Mouse (Mus musculus): ENCODE data around the gene Ptpdc1.
A peak's percentile ranks its signal among the peaks of the same experiment; 100 is the strongest.

Ptpdc1 gene

DNA sequence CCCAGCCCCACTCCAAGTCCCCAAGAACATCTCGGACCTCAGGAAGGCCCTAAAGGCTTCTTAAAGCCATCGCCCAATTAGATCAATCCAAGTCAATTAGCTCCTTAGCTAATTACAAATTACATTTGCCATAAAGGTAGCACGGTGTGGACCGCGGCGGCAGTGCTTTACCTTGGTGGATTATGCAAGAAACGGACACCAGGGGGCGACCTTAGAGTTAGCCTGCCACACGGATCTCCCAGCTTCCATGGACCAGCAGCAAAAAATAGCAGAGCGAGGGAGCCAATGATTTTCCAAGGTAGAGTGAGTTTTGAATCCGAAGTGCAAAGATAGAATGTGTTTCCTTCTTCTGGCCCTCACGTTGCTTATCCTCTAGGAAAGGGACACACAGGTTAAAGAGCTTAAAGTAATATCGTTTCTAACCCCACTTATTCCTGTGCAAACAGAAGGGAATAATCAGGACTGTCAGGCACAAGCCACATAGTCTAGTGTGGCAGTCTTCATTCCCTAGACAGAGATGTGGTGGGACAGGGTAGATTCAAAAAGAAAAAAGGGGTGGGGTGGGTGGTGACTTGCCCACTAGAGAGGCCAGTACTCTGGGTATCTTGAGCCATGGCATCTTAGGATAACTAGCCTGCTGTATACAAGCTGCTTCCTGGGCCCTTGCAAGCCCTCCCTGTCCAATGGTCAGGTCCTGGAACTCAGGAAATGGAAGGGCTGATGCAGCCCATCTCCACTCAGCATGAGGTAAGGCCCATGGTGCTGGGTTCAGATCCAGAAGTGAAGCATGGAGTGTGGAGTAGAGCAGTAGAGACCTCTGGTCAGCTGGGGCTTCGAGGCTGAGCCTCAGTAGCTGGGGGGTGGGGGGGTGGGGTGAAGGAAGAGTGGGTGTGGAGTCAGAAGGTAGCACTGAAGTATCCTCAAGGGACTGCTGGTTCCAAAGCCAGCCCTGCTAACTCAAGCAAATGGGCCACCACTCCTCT lies 28.6 kb upstream of the Ptpdc1 start:
- DNase-seq (ENCODE audit: low spot score): peak; percentile 71

DNA sequence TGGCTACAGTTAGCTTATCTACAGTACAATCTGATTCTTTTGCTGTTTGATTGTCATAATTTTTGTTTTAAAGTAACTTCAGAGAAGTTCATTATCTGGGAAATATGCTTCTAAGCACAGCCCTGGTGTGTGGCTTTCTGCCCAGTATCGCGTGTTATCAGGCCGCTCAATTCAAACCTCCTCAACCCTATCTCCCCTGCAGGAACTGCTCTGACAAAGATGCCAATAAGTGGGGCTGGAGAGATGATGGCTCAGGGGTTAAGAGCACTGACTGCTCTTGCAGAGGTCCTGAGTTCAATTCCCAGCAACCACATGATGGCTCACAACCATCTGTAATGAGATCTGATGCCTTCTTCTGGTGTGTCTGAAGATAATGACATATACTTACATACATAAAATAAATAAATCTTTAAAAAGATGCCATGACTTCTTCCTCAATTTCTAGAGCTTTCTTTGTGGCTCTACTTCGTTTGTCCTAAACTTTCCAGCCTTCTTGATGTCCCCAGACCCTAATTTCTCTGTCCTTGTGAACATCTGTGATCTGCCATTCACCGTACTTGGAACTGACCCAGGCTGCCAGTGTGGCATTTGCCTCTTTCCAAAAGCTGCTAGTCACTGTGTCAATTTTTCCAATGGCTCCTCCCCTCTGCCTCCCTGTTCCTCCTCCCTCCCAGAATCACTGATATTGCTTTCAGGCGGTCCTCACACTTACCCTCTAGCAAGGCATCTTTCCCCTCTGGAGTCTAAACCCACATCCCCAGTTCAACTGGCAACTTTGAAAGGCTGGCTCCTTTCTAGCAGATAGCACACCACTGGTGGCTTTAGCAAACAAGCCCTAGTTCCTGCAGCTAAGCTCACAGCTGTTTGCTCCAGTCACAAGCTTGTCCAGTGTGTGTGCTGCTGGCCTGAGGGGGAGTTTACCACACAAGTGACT lies 25.9 kb upstream of the Ptpdc1 start:
- DNase-seq (ENCODE audit: low spot score): no peak

DNA sequence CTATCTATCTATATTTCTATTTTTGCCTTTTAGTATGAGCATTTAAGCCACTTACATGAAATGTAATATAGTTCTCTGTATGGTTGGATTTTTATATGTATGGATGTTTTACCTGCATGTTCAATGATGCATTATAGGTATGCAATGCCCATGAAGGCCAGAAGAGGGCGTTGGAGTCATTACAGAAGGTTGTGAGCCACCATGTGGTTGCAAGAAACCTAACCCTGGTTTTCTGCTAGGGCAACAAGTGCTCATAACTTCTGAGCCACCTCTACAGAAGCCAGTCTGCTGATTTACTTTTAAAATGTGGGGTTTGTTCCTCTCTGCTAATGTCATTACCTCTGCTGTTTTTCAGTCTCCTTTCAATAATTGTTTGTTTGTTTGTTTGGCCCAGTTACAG lies 25.2 kb upstream of the Ptpdc1 start:
- DNase-seq (ENCODE audit: low spot score): no peak

DNA sequence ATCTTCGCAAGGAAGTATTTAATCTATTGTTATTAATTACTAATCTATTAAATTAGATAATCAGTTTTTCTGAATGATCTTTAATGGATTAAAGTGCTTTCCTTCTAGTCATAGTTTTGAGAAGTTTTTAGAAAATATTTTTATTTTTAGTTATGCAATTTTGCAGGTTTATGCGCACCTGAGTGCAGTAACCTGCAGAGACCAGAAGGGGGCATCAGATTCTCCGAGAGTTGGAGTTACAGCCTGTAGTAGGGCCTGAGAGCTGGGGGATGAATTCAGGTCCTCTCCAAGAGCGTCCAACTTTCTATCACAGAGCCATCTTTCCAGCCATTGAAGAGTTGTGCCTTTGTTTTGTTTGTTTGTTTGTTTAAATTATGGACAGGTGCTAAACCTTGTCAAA lies 21.2 kb upstream of the Ptpdc1 start:
- no peak for DNase-seq (ENCODE audit: low spot score)

DNA sequence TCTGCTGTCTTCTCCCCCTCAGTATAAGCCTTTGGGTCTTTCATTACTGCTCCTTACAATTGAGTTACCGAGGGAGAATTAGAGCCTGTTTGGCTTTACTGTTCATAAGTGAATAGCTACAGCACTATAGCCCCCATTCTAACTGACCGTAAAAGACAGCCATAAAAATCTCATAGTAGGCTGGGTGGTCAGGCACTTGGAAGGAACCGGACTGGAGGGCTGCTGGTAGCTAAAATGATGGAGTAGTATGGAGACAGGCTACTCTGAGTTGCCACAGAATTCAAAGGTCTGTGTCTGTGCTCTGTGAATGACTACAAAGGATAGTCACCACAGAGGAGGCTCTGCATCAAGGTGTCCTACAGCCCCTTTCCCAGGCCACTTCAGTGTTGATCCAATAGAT lies 18.5 kb upstream of the Ptpdc1 start:
- no peak for DNase-seq (ENCODE audit: low spot score)

DNA sequence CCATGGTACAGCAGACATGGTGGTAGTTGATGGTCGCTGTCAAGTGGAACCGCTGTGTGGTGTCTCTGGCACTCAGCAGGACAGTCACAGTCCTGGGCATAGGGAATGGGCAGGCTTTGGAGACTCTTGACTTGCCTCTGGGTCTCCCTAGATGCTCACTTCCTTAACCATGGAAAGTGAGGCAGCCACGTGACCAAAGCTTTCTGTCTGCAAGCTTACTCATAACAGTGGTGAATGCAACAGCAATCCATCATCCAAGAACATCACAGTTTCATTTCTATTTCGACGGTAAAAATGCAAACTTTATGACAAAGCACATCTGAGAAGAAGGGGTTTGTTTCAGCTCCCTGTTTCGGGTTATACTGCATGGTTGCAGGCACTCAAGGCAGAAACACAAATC lies 17.6 kb upstream of the Ptpdc1 start:
- no peak for DNase-seq (ENCODE audit: low spot score)

DNA sequence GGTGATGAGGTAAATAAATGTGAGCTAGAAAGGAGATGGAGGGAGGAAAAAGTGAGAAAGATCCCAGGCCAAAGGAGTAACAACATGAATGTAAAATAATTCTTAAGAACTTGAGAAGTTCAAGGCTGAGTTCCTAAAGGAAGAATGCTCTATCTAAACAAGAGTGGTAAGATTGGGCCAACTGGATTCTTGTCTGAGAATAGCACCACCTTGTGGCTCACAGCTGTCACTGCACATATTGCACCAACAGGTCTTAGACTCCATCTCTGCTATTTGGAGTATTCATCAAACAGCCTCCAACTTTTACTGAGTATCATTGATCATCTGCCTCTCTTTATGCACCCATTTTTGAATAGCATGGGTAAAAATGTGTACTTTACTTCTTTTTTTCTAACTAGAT lies 14.1 kb upstream of the Ptpdc1 start:
- DNase-seq (ENCODE audit: low spot score): peak; percentile 32

DNA sequence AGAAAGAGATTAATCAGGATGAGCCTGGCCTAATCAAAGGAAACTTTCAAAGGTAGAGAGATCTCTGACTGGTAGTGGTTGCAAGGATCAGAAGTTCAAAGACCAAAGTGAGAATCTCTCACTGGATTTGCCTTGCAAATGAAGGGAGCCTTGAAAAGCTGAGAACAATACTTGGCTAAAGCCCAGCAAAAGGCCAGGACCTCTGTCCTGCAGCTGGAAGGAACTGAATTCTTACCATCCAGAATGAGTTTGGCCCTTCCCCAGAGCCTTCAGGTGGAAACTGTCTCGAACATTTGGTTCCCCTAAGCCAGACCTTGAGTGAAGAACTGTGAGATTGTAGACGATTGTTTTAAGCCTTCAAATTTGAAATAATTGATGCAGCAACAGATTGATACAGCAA lies 12.2 kb upstream of the Ptpdc1 start:
- DNase-seq (ENCODE audit: low spot score): no peak

DNA sequence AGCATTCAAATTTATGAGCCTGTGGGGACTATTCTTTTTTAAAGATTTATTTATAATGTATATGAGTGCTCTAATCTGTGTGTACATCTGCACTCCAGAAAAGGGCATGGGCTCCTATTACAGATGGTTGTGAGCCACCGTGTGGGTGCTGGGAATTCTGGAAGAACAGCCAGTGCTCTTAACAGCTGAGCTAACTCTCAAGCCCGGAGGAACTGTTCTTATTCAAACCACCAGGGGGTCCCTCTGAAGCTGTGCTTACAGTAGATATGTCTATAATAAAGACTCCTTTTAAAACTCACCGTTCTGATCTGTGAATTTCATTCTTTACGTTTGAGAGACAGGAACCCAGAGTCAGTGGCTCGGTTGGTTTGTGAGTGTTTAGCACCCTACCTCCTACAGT lies 6.2 kb upstream of the Ptpdc1 start:
- no peak for DNase-seq (ENCODE audit: low spot score)

DNA sequence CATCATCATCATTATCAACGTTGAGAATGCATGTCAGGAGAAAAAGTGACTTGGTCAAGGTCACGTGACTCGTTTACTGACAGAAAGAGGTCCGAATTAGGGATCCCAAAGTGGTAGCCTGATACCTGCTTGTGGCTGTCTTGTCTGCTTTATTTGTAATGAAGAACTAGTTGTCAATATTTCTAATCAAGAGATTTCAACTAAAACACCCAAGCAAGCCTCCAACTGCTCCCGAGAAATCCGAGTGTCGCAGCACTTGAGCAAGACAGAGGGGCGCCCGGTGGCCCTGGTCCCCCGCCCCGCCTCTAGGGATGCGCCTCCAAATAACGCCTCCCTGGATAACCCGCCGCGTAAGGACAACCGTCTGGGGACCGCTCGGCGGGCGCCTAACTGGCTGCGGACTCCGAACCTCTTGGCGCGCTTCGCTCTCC lies 481 bp downstream of the Ptpdc1 start:
- no peak for DNase-seq (ENCODE audit: low spot score)

DNA sequence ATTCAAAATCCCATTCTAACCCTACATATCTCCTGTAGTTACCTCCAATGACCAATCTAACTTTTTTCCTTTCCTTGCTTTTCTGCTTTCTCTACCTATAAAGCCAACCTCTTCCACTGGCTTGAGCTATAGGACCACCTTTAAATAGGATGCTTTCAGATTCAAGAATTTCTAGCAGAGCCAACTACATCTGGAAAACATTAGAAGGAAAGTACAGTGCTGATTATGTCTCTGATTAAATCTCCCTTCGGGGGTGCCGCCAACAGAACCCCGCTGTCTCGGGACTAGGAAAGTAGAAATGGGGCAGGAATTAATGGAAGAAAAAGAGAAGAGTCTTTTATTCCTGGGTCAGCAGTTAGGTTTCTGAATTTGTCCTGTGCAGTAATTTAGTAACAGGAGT lies 6.6 kb downstream of the Ptpdc1 start:
- no peak for DNase-seq (ENCODE audit: low spot score)

DNA sequence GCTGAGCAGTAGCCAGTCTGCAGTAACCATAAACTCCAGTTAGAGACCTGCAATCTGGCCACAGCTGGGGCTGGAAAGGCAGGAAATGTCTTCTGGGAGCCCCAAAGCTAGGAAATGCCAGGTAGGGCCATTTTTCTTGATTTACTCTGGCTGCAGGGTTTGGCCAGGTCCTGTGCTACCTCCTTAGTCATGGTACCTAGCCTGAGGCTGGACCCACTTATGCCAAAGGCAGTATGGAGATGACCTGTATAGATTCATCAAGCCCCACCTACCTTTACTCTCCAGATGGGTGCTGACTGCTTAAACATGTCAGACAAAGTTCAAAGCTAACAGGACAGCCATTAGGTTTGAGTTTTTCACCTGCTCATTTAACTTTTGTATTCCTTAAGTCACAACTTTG lies 7.7 kb downstream of the Ptpdc1 start:
- DNase-seq (ENCODE audit: low spot score): no peak

DNA sequence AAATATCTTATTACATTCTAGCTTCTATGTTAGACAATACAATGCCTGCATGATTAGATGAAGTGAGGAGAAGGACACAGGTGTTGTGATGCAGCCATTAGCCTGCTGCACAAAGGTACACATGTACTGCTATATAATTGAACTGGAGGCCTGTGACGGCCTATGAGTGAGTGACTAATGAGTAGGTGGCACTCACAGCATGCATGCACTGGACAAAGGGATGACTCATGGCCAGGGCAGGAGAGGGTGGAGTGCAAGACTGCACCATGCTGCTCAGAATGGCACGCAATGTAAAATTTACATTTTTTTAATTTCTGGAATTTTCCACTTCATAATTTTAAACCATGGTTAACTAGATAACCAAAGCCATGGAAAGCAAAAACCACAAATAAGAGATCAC lies 10.9 kb downstream of the Ptpdc1 start:
- DNase-seq (ENCODE audit: low spot score): no peak

DNA sequence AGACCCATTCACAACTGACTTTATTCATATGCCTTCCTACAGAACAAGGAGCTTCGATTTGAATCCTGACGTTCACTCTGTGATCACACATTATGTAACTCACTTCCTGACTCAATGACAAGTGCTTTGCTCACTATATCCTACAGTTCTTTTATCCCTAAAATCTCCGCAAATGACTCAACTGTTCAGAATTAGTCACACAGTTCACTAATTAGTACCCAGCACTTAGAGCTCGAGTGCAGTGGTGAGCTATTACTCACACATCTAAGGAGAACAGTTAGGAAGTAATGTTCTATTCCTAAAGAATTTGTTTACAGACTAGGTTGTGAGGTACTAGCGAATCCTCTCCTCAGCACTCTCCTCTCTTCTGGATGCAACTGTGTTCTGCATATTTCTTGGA lies 16.4 kb downstream of the Ptpdc1 start:
- DNase-seq (ENCODE audit: low spot score): no peak

DNA sequence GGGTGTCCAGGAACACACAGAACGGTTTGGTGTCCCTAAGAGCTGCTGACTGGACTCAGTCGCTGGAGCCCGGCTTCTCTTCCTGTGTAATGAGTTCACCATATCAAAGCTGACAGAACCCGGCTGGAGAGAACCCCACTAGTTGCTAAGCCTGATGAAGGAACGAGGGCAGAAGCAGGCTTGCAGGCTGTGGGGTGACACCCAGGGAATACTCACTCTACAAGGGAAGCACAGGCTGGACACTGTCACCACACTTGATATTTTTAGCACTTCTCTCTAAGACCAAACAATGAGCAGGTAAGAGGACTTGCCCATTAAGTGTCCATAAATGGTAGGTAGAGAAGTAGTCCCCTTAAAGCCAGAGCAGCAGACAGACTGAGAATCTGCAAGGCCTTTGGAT lies 20.9 kb downstream of the Ptpdc1 start:
- no peak for DNase-seq (ENCODE audit: low spot score)

DNA sequence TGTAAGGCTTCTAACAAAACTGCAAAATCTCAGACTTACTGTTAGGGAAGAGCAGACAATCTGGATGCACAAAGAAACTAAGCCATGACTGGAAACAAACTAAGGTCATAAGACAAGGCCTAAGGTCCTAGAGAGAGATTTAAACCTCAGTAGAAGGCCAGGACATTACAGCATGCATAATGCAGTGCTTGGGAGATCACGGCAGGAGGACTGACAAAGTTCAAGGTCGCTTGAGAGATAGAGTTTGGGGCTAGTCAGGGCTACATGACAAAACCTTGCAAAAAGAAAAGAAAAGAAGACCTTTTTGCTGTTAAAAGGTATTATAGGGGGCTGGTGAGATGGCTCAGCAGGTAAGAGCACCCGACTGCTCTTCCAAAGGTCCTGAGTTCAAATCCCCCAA lies 22.2 kb downstream of the Ptpdc1 start:
- DNase-seq (ENCODE audit: low spot score): no peak

DNA sequence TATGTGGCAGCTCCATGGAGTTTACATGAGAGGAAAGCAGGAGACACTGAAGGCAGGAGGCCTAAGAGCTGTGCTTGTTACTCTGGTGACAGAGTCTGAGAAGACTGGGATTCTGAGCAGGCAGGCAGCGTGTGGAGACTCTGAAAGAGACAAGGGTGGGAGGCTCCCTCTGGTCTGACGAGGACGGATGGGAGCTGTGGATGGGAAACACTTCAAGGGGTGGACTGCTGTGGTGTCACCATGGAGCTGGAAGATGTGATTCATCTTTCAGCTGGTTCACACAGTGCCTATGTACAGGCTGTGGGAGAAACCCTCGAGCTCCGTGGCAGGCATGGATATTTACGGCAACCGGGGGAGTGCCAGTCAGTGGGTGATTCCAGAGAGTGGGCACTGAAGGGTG lies 30.9 kb downstream of the Ptpdc1 start:
- no peak for DNase-seq (ENCODE audit: low spot score)

DNA sequence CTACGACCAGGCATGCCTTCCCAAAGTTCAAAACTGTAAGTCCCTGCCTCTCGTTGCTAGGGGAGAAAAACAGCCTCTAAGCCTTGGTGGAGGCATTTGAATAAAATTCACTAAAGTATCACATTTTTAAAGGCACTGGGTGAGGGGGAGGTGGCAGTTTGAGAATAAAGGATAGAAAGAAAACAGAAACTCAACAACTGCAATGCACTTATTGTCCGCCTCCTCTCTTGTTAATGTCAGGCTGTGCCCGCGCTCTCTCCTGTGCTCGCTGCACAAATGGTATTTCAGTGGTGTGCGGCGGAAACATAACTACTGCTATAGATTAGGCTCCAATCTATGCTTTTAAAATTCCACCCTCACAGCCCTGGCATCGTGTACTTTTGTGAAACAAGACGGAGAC lies 31.4 kb downstream of the Ptpdc1 start:
- no peak for DNase-seq (ENCODE audit: low spot score)

DNA sequence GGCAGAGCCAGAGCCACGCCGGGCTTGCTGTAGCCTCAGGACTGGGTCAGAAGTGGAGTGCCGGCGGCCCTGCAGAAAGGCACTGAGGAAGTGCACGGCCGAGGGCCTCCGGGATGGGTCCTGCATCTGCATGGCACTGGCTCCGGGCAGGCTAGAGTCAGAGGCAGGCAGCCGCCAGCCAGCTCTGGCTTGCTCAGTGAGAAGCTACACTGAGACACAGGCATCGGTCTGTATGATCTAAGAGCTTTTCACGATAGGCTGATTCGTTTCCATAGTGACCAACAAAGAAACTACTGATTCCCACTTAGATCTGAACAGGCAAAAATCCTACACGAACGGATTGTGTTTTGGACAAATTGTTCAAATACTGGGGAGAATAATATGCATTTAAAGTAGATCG lies 32.3 kb downstream of the Ptpdc1 start:
- no peak for DNase-seq (ENCODE audit: low spot score)

DNA sequence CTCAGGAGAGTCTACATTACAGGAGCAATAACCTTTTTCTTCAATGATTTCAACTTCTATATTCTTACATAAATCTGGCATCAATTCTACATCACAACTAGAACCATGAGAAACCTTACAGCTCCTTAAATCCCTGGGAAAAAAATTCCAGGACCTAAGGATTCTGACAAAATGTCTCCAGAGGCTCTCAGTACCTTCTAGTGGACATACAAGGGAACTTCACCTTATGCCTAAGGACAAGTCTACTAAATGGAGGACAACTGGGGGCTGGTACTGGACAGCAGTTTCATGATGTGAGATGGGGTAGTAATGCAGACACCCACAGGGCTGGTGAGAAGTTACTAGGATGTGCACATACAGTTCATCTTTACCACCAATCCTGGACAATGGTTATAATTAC lies 34.7 kb downstream of the Ptpdc1 start:
- DNase-seq (ENCODE audit: low spot score): no peak

DNA sequence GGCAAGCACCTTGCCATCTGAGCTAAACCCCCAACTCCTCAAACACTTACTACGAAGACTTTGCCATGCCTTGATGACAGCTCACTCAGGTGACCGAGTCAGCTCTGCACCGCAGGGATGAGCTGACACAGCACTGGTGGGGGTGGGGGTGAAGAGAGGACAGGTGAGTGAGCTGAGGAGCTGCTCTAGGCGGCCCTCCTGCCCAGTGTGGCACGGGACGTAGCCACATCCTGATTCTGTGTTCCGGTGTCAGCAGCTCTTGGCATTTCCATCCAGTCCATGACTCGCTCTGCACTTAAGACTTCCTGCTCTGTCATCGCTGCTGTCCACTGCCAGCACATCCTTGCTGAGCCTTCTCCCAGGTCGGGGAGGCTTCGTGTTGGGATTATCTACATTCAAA lies 38.1 kb downstream of the Ptpdc1 start:
- no peak for DNase-seq (ENCODE audit: low spot score)

DNA sequence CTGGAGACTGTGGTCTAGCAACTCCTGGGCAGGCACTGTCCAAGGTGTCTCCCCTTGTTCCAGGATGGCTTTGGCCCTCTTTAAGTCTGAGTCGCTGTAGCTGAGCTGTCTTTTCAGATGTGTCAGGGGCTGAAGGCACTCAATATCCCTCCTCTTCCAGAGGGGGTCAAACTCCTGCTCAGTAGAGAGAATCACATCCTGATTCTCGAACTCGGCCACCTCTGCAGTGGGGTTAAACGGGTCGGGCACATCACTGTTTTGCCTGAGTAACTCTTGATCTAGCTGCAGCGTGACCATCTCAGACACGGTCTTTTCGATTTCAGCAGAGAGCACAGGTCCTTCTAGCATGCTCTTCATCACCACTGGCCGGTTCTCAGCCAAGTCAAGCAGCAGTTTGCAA lies 39.0 kb downstream of the Ptpdc1 start:
- DNase-seq (ENCODE audit: low spot score): no peak

DNA sequence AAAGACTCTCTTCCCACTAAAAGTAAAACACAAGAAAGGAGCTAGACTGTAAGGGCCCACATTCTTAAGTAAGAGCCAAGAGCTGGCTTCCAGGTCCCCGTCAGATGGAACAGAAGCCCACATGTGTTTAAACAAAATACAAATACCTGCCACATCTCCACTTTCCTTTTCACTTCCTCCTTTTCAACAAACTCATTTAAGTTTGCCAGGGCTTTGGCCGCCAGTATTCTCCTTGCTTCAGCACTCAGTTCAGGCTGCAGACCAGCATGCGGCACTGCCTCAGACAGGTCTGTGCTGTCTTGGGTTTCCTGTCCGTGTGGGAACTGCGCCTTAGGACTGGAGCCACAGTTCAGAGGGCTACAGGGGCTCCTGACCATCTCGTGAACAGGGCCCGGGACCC lies 39.7 kb downstream of the Ptpdc1 start:
- no peak for DNase-seq (ENCODE audit: low spot score)

Measured in urinary bladder, postnatal 25 days (tissue).